In the genomic region with DNA sequence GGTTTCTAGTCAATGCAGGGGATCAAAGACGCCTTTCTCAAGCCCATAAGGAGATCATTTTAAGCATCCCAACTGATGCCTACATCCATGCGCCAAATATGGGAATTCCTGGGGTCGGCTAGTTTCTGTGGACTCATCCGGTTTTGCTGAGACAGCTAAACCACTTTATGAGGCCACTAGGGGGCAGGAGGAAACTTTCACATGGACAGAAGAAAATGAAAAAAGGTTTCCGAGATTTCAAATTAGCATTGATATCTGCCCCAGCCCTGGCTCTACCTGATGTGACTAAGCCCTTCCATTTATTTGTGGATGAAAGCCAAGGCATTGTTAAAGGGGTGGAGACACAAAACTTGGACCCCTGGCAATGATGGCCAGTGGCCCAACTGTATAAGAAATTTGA, we compare ENCODE assay signal across 8 mouse cellular contexts. TPM values are rescaled to one million over a fixed set of nuclear protein-coding genes. Genes with fewer than 3 reads are reported as not detected.
A peak's percentile ranks its signal among the peaks of the same experiment; 100 is the strongest.
DNase-seq lines count a peak whose midpoint lies in the region; ATAC-seq and TF ChIP-seq lines count a peak whose summit lies in the region.

No protein-coding gene starts in this region.

- H3K27me3 ChIP-seq in spleen, adult 2 months (ENCODE audit: control insufficient read depth, insufficient read depth, low read length) = no peaks in the 10 kb centered on the region
- no peaks in the 10 kb centered on the region for H3K27me3 ChIP-seq in hindbrain, postnatal 0 days (ENCODE audit: insufficient read depth, low read length)

- 12% methylated on average over 5 of the region's 5 CpGs for WGBS in spleen, adult 2 months
- 15% methylated on average over 5 of the region's 5 CpGs for WGBS in hindbrain, postnatal 0 days

- no peak for TF ChIP-seq POLR2A in spleen, adult 2 months (IDR thresholded peaks at IDR 0.05; ENCODE audit: low read depth, low read length)

- intact Hi-C loops in gastrocnemius, adult 2 months (cut with DNase I) = loop anchor here (5.0 to 10.0 kb wide), 2 partner anchors 354 to 442 kb away; partner anchors contain the start of gene Letmd1

- peak; percentile 72 for TF ChIP-seq CTCF in gastrocnemius, adult 2 months (IDR thresholded peaks at IDR 0.05)
- peak; percentile 23; the same call in 1 of the 2 replicates for TF ChIP-seq CTCF in spleen, adult 2 months (IDR thresholded peaks at IDR 0.05; ENCODE audit: extremely low read depth, insufficient read depth, insufficient read length, insufficient replicate concordance)
- peak; percentile 77 for TF ChIP-seq CTCF in hindbrain, postnatal 0 days (IDR thresholded peaks at IDR 0.05; ENCODE audit: low read depth)

- peaks cover 5% of the 10 kb centered on the region; the same call in 1 of the 2 replicates for H3K4me1 ChIP-seq in spleen, adult 2 months (ENCODE audit: control insufficient read depth, insufficient read depth, insufficient read length)
- no peaks in the 10 kb centered on the region for H3K4me1 ChIP-seq in hindbrain, postnatal 0 days (ENCODE audit: insufficient read depth, low read length)

- H3K4me3 ChIP-seq in gastrocnemius, adult 2 months = no peak overlapping the region
- H3K4me3 ChIP-seq in spleen, adult 2 months (ENCODE audit: extremely low read depth, insufficient read depth, insufficient read length) = no peak overlapping the region
- no peak overlapping the region for H3K4me3 ChIP-seq in hindbrain, postnatal 0 days (ENCODE audit: low read length)

- H3K4me2 ChIP-seq in hindbrain, postnatal 0 days (ENCODE audit: low read depth, low read length) = no peak overlapping the region

- H3K27ac ChIP-seq in gastrocnemius, adult 2 months = no peak overlapping the region
- H3K27ac ChIP-seq in spleen, adult 2 months (ENCODE audit: insufficient read depth, low read length) = no peak overlapping the region
- no peak overlapping the region for H3K27ac ChIP-seq in hindbrain, postnatal 0 days

- H3K9ac ChIP-seq in hindbrain, postnatal 0 days (replicated peaks; ENCODE audit: low read length) = no peak overlapping the region

- no peak for DNase-seq in gastrocnemius, adult 2 months
- DNase-seq in gastrocnemius, postnatal 25 days = no peak
- DNase-seq in spleen, adult 2 months (ENCODE audit: low read depth in 1 of 2, low spot score in 2 of 2) = peak; percentile 23 to 35
- DNase-seq in spleen, adult 12 weeks (ENCODE audit: low spot score) = no peak
- peak; percentile 78 to 82 for DNase-seq in cerebellum, postnatal 10 days
- peak; percentile 78 for DNase-seq in hindbrain, postnatal 0 days (ENCODE audit: low spot score)
- peak; percentile 79 for DNase-seq in lung, postnatal 36 days
- DNase-seq in ovary, adult 18-20 months (ENCODE audit: low spot score) = no peak

- no peaks in the 10 kb centered on the region for H3K36me3 ChIP-seq in spleen, adult 2 months (ENCODE audit: control insufficient read depth, insufficient read depth, low read length)
- H3K36me3 ChIP-seq in hindbrain, postnatal 0 days (ENCODE audit: insufficient read depth, low read length) = 0 out of 2 replicates have a peak, but pooled peaks cover 4% of the 10 kb centered on the region

- H3K9me3 ChIP-seq in hindbrain, postnatal 0 days (ENCODE audit: low read length) = no peaks in the 10 kb centered on the region

- ATAC-seq in hindbrain, postnatal 0 days = 0 out of 2 replicates have a peak, but pooled peaks have one; percentile 29

RNA-seq across cellular contexts. Expression of gene Dip2b, which starts 15.5 kb away (rescaled TPM):
- total RNA-seq in gastrocnemius, adult 2 months (2021) = 1 to 10 TPM; 5.8 to 8.3 TPM
- 1 to 10 TPM; 7.4 to 7.7 TPM for total RNA-seq in gastrocnemius, postnatal 25 days (2021)
- 12.2 and 13.6 TPM in 2 replicates for polyA plus RNA-seq in spleen, adult 2 months (2012; rRNA removed)
- total RNA-seq in hindbrain, postnatal 0 days (2014; rRNA removed) = 44.7 and 46.4 TPM in 2 replicates
- 11.9 and 12.1 TPM in 2 replicates for polyA plus RNA-seq in hindbrain, postnatal 0 days (2015; fragmentation: Nextera tagmentation; extraction: Ambion mirVana)

RNA-seq across cellular contexts. Expression of gene Larp4, which starts 53.1 kb away (rescaled TPM):
- total RNA-seq in gastrocnemius, adult 2 months (2021) = 10 to 100 TPM; 48.6 to 61.9 TPM
- 10 to 100 TPM; 43.2 to 43.5 TPM for total RNA-seq in gastrocnemius, postnatal 25 days (2021)
- 27.5 and 37.6 TPM in 2 replicates for polyA plus RNA-seq in spleen, adult 2 months (2012; rRNA removed)
- 61.3 and 62.1 TPM in 2 replicates for total RNA-seq in hindbrain, postnatal 0 days (2014; rRNA removed)
- 19.5 and 21.2 TPM in 2 replicates for polyA plus RNA-seq in hindbrain, postnatal 0 days (2015; fragmentation: Nextera tagmentation; extraction: Ambion mirVana)

RNA-seq across cellular contexts. Expression of gene Fam186a, which starts 56.1 kb away (rescaled TPM):
- under 1 TPM; 0.05 to 0.11 TPM for total RNA-seq in gastrocnemius, adult 2 months (2021)
- under 1 TPM; 0.03 to 0.20 TPM for total RNA-seq in gastrocnemius, postnatal 25 days (2021)
- not detected in 2 replicates for polyA plus RNA-seq in spleen, adult 2 months (2012; rRNA removed)
- 0.47 TPM in 1 of 2 replicates, not detected in the other for total RNA-seq in hindbrain, postnatal 0 days (2014; rRNA removed)
- polyA plus RNA-seq in hindbrain, postnatal 0 days (2015; fragmentation: Nextera tagmentation; extraction: Ambion mirVana) = 0.18 TPM in 1 of 2 replicates, not detected in the other

Comparison
In these comparisons a context has a peak if more than half of its experiments do, and no peak if none do; other contexts are left out.
1. DNase-seq: peak in spleen, adult 2 months (2 of 2), cerebellum, postnatal 10 days (2 of 2), hindbrain, postnatal 0 days (single experiment) and lung, postnatal 36 days (single experiment); none in gastrocnemius, adult 2 months (single experiment), gastrocnemius, postnatal 25 days (single experiment), spleen, adult 12 weeks (single experiment) and ovary, adult 18-20 months (single experiment).
2. CTCF ChIP-seq: peak in every context shown above with its lines; median percentile 77 in hindbrain, postnatal 0 days; 72 in gastrocnemius, adult 2 months; 23 in spleen, adult 2 months.